Mouse (Mus musculus): ENCODE results near the gene Nptxr. TPM values are rescaled to one million over a fixed set of nuclear protein-coding genes. Genes with fewer than 3 reads are reported as not detected.
A peak's percentile ranks its signal among the peaks of the same experiment; 100 is the strongest.
"Not testable (repeated sequence)": the region's sequence is repeated elsewhere in the genome, so short reads cannot be mapped to it uniquely, and the experiment has no call there.

The Nptxr gene
- polyA plus RNA-seq, 1 experiment from 2014 or later: 1.2 TPM

- no peaks in the 10 kb centered on the region for H3K27me3 ChIP-seq (replicated peaks; ENCODE audit: insufficient read depth, low read length)
- peaks cover 3% of the 10 kb centered on the region; the same call in 1 of the 2 replicates for H3K4me1 ChIP-seq (ENCODE audit: insufficient read depth, low read depth, low read length)
- DNase-seq (ENCODE audit: low spot score): peak; percentile 59
- H3K36me3 ChIP-seq (ENCODE audit: insufficient read depth, low read length): peaks cover 7% of the 10 kb centered on the region; the same call in 1 of the 2 replicates
- TF ChIP-seq CTCF (IDR thresholded peaks at IDR 0.05) (peak; percentile 74), EP300 (IDR thresholded peaks at IDR 0.05) (no peak)
- 61% methylated on average over 14 of the region's 14 CpGs for WGBS
- H3K4me3 ChIP-seq (ENCODE audit: low read depth, low read length): no peak overlapping the region
- no peak overlapping the region for H3K27ac ChIP-seq (ENCODE audit: low read length)
- no peak overlapping the region for H3K9ac ChIP-seq (replicated peaks; ENCODE audit: low read depth)
- H3K9me3 ChIP-seq (ENCODE audit: low read length): no peaks in the 10 kb centered on the region
- no peak overlapping the region for H3K4me2 ChIP-seq (replicated peaks; ENCODE audit: low read depth, low read length)
- no peak for ATAC-seq
These were observed 20.7 kb upstream of the Nptxr start for GRCm38 (mm10) chr15:79825146-79825825.

GRCm38 (mm10) chr15:79823588-79824280, 19.2 kb upstream of the Nptxr start:
- ATAC-seq: peak; percentile 48
- H3K36me3 ChIP-seq (ENCODE audit: insufficient read depth, low read length): peaks cover 7% of the 10 kb centered on the region; the same call in 1 of the 2 replicates

GRCm38 (mm10) chr15:79822265-79823199, 18.0 kb upstream of the Nptxr start:
- no peak overlapping the region for H3K4me2 ChIP-seq (replicated peaks; ENCODE audit: low read depth, low read length)
- TF ChIP-seq CTCF (IDR thresholded peaks at IDR 0.05) (no peak), EP300 (IDR thresholded peaks at IDR 0.05) (no peak)
- no peak overlapping the region for H3K9ac ChIP-seq (replicated peaks; ENCODE audit: low read depth)
- H3K4me3 ChIP-seq (ENCODE audit: low read depth, low read length): no peak overlapping the region
- peaks cover 3% of the 10 kb centered on the region; the same call in 1 of the 2 replicates for H3K4me1 ChIP-seq (ENCODE audit: insufficient read depth, low read depth, low read length)
- 43% methylated on average over 13 of the region's 13 CpGs for WGBS
- DNase-seq (ENCODE audit: low spot score) (no peak), ATAC-seq (peak; percentile 27; the same call in 1 of the 2 replicates)
- H3K36me3 ChIP-seq (ENCODE audit: insufficient read depth, low read length): no peaks in the 10 kb centered on the region
- peaks cover 5% of the 10 kb centered on the region; the same call in 1 of the 2 replicates for H3K9me3 ChIP-seq (ENCODE audit: low read length)
- H3K27ac ChIP-seq (ENCODE audit: low read length): no peak overlapping the region
- H3K27me3 ChIP-seq (replicated peaks; ENCODE audit: insufficient read depth, low read length): no peaks in the 10 kb centered on the region

More at GRCm38 (mm10) chr15:79823588-79824280, 19.2 kb upstream of the Nptxr start:
- WGBS: 50% methylated on average over 19 of the region's 19 CpGs
- Histone ChIP-seq H3K9ac (replicated peaks; ENCODE audit: low read depth) (no peak overlapping the region), H3K27me3 (replicated peaks; ENCODE audit: insufficient read depth, low read length) (no peaks in the 10 kb centered on the region), H3K4me3 (ENCODE audit: low read depth, low read length) (no peak overlapping the region), H3K27ac (ENCODE audit: low read length) (no peak overlapping the region), H3K4me1 (ENCODE audit: insufficient read depth, low read depth, low read length) (peaks cover 3% of the 10 kb centered on the region; the same call in 1 of the 2 replicates), H3K9me3 (ENCODE audit: low read length) (no peaks in the 10 kb centered on the region), H3K4me2 (replicated peaks; ENCODE audit: low read depth, low read length) (no peak overlapping the region)
- TF ChIP-seq EP300 (IDR thresholded peaks at IDR 0.05) (no peak), CTCF (IDR thresholded peaks at IDR 0.05) (no peak)
- peak; percentile 65 for DNase-seq (ENCODE audit: low spot score)

- Histone ChIP-seq H3K36me3 (ENCODE audit: insufficient read depth, low read length) (no peaks in the 10 kb centered on the region), H3K4me3 (ENCODE audit: low read depth, low read length) (no peak overlapping the region), H3K27ac (ENCODE audit: low read length) (no peak overlapping the region), H3K9me3 (ENCODE audit: low read length) (peaks cover 5% of the 10 kb centered on the region; the same call in 1 of the 2 replicates), H3K9ac (replicated peaks; ENCODE audit: low read depth) (no peak overlapping the region), H3K4me2 (replicated peaks; ENCODE audit: low read depth, low read length) (no peak overlapping the region), H3K4me1 (ENCODE audit: insufficient read depth, low read depth, low read length) (no peaks in the 10 kb centered on the region), H3K27me3 (replicated peaks; ENCODE audit: insufficient read depth, low read length) (no peaks in the 10 kb centered on the region)
- 89% methylated on average over 4 of the region's 4 CpGs for WGBS
- DNase-seq (ENCODE audit: low spot score): no peak
- no peak for TF ChIP-seq EP300 (IDR thresholded peaks at IDR 0.05)
- peak; percentile 36 for TF ChIP-seq CTCF (IDR thresholded peaks at IDR 0.05)
- ATAC-seq: no peak
These were observed 13.8 kb upstream of the Nptxr start for GRCm38 (mm10) chr15:79818325-79818724.

GRCm38 (mm10) chr15:79813666-79814258, 9.2 kb upstream of the Nptxr start:
- no peaks in the 10 kb centered on the region for H3K4me1 ChIP-seq (ENCODE audit: insufficient read depth, low read depth, low read length)
- H3K9ac ChIP-seq (replicated peaks; ENCODE audit: low read depth): no peak overlapping the region
- no peak overlapping the region for H3K4me2 ChIP-seq (replicated peaks; ENCODE audit: low read depth, low read length)
- H3K4me3 ChIP-seq (ENCODE audit: low read depth, low read length): no peak overlapping the region
- no peaks in the 10 kb centered on the region for H3K36me3 ChIP-seq (ENCODE audit: insufficient read depth, low read length)
- 0 out of 2 replicates have a peak, but pooled peaks cover 4% of the 10 kb centered on the region for H3K27me3 ChIP-seq (replicated peaks; ENCODE audit: insufficient read depth, low read length)
- no peak for ATAC-seq
- 44% methylated on average over 8 of the region's 8 CpGs for WGBS
- DNase-seq (ENCODE audit: low spot score): no peak
- H3K27ac ChIP-seq (ENCODE audit: low read length): no peak overlapping the region
- TF ChIP-seq EP300 (IDR thresholded peaks at IDR 0.05) (no peak), CTCF (IDR thresholded peaks at IDR 0.05) (no peak)
- H3K9me3 ChIP-seq (ENCODE audit: low read length): peaks cover 5% of the 10 kb centered on the region; the same call in 1 of the 2 replicates

GRCm38 (mm10) chr15:79812840-79813239, 8.3 kb upstream of the Nptxr start:
- H3K36me3 ChIP-seq (ENCODE audit: insufficient read depth, low read length); H3K27me3 ChIP-seq (replicated peaks; ENCODE audit: insufficient read depth, low read length); ATAC-seq; H3K9me3 ChIP-seq (ENCODE audit: low read length); H3K4me2 ChIP-seq (replicated peaks; ENCODE audit: low read depth, low read length); H3K4me1 ChIP-seq (ENCODE audit: insufficient read depth, low read depth, low read length); DNase-seq (ENCODE audit: low spot score); H3K27ac ChIP-seq (ENCODE audit: low read length); H3K9ac ChIP-seq (replicated peaks; ENCODE audit: low read depth); H3K4me3 ChIP-seq (ENCODE audit: low read depth, low read length): not testable (repeated sequence)
- WGBS: 69% methylated on average over 2 of the region's 2 CpGs

Data from lung, postnatal 0 days (tissue).